Mouse (Mus musculus): Measurements from ENCODE around the gene Itga4.
A peak's percentile ranks its signal among the peaks of the same experiment; 100 is the strongest.

The Itga4 gene

GRCm38 (mm10) chr2:79352100-79352802, 97.0 kb downstream of the Itga4 start:
- no peak for DNase-seq (ENCODE audit: low read depth, low spot score)

- DNase-seq (ENCODE audit: low read depth, low spot score), result no peak
These were observed 99.5 kb downstream of the Itga4 start for GRCm38 (mm10) chr2:79354773-79355172.

GRCm38 (mm10) chr2:79357835-79358234, 102.6 kb downstream of the Itga4 start:
- no peak for DNase-seq (ENCODE audit: low read depth, low spot score)

- DNase-seq (ENCODE audit: low read depth, low spot score), result no peak
These were observed 106.8 kb downstream of the Itga4 start for GRCm38 (mm10) chr2:79362029-79362428.

GRCm38 (mm10) chr2:79363920-79364319, 108.7 kb downstream of the Itga4 start:
- DNase-seq (ENCODE audit: low read depth, low spot score), result no peak

- DNase-seq (ENCODE audit: low read depth, low spot score), result peak; percentile 14
These were observed 112.5 kb downstream of the Itga4 start for GRCm38 (mm10) chr2:79367451-79368450.

GRCm38 (mm10) chr2:79368661-79369060, 113.4 kb downstream of the Itga4 start:
- no peak for DNase-seq (ENCODE audit: low read depth, low spot score)

GRCm38 (mm10) chr2:79369061-79369524, 113.9 kb downstream of the Itga4 start:
- no peak for DNase-seq (ENCODE audit: low read depth, low spot score)

GRCm38 (mm10) chr2:79369905-79370304, 114.7 kb downstream of the Itga4 start:
- DNase-seq (ENCODE audit: low read depth, low spot score), result no peak

GRCm38 (mm10) chr2:79370711-79371312, 115.6 kb downstream of the Itga4 start:
- no peak for DNase-seq (ENCODE audit: low read depth, low spot score)

GRCm38 (mm10) chr2:79371326-79372153, 116.3 kb downstream of the Itga4 start:
- DNase-seq (ENCODE audit: low read depth, low spot score), result no peak

GRCm38 (mm10) chr2:79372154-79372467, 116.9 kb downstream of the Itga4 start:
- DNase-seq (ENCODE audit: low read depth, low spot score), result no peak

- DNase-seq (ENCODE audit: low read depth, low spot score), result peak; percentile 18
These were observed 117.4 kb downstream of the Itga4 start for GRCm38 (mm10) chr2:79372486-79373200.

- DNase-seq (ENCODE audit: low read depth, low spot score), result no peak
These were observed 123.3 kb downstream of the Itga4 start for GRCm38 (mm10) chr2:79378346-79379086.

GRCm38 (mm10) chr2:79379087-79380041, 124.1 kb downstream of the Itga4 start:
- no peak for DNase-seq (ENCODE audit: low read depth, low spot score)

Measured in forelimb bud, embryonic 11.5 days (tissue).